Mouse (Mus musculus) limb, embryonic 11.5 days (tissue): ENCODE results near the gene Slc6a16. TPM values are rescaled to one million over a fixed set of nuclear protein-coding genes. Genes with fewer than 3 reads are reported as not detected.
A peak's percentile ranks its signal among the peaks of the same experiment; 100 is the strongest.

Experiments
- ATAC-seq: fragments of 200-750 bp; cut with Nextera tagmentation; 2 replicates; pipeline ENCODE4 v1.8.0; 2017; ENCODE audit warnings: low read depth; ENCODE audit not compliant: insufficient number of reproducible peaks, low FRiP score, low TSS enrichment
- DNase-seq: peaks from one replicate; pipeline ENCODE4 v3.0.0-alpha.2; 2015; ENCODE audit warnings: low spot score
- H3K27ac ChIP-seq: fragments of 300-500 bp; sonication (generic); replicated peaks from 2 replicates; pipeline ENCODE4 v1.5.1; 2014; ENCODE audit warnings: low read depth, mild to moderate bottlenecking, low read length
- H3K27me3 ChIP-seq: fragments of 300-500 bp; sonication (generic); 2 replicates; pipeline ENCODE4 v1.6.1; 2014; ENCODE audit warnings: mild to moderate bottlenecking, low read length, mixed read lengths; ENCODE audit not compliant: control insufficient read depth, insufficient read depth
- H3K36me3 ChIP-seq: fragments of 300-500 bp; sonication (generic); 2 replicates; pipeline ENCODE4 v1.6.1; 2014; ENCODE audit warnings: mild to moderate bottlenecking, low read length, moderate library complexity, mixed read lengths; ENCODE audit not compliant: control insufficient read depth, insufficient read depth
- H3K4me1 ChIP-seq: fragments of 300-500 bp; sonication (generic); 2 replicates; pipeline ENCODE4 v1.6.1; 2014; ENCODE audit warnings: low read length, mixed read lengths; ENCODE audit not compliant: control insufficient read depth, insufficient read depth
- H3K4me2 ChIP-seq: fragments of 300-500 bp; sonication (generic); 2 replicates; pipeline ENCODE4 v1.6.1; 2014; ENCODE audit warnings: low read depth, mild to moderate bottlenecking, moderate library complexity; ENCODE audit not compliant: severe bottlenecking
- H3K4me3 ChIP-seq: fragments of 300-500 bp; sonication (generic); 2 replicates; pipeline ENCODE4 v1.5.1; 2014; ENCODE audit warnings: low read depth, low read length
- H3K9ac ChIP-seq: fragments of 300-500 bp; sonication (generic); 2 replicates; pipeline ENCODE4 v1.6.1; 2014; ENCODE audit warnings: mild to moderate bottlenecking, low read length
- H3K9me3 ChIP-seq: fragments of 300-500 bp; sonication (generic); 2 replicates; pipeline ENCODE4 v1.6.1; 2016; ENCODE audit warnings: low read length; ENCODE audit not compliant: control insufficient read depth
- WGBS: fragments of 180-500 bp; shearing (Covaris S2); extraction: QIAGEN DNeasy Blood & Tissue Kit; methylation state at CpG from one replicate; pipeline ENCODE4 v1.1.7; 2014; 5-methylcytosine and 5-hydroxymethylcytosine counted together
- polyA plus RNA-seq: library from polyadenylated mRNA; unstranded; fragments of >200 nt; fragmentation: Nextera tagmentation; extraction: Ambion mirVana; gene quantifications from 2 replicates; pipeline ENCODE4 v1.2.1, GENCODE M21; 2014

The Slc6a16 gene
- 0.20 and 0.36 TPM in 2 replicates for polyA plus RNA-seq

DNA sequence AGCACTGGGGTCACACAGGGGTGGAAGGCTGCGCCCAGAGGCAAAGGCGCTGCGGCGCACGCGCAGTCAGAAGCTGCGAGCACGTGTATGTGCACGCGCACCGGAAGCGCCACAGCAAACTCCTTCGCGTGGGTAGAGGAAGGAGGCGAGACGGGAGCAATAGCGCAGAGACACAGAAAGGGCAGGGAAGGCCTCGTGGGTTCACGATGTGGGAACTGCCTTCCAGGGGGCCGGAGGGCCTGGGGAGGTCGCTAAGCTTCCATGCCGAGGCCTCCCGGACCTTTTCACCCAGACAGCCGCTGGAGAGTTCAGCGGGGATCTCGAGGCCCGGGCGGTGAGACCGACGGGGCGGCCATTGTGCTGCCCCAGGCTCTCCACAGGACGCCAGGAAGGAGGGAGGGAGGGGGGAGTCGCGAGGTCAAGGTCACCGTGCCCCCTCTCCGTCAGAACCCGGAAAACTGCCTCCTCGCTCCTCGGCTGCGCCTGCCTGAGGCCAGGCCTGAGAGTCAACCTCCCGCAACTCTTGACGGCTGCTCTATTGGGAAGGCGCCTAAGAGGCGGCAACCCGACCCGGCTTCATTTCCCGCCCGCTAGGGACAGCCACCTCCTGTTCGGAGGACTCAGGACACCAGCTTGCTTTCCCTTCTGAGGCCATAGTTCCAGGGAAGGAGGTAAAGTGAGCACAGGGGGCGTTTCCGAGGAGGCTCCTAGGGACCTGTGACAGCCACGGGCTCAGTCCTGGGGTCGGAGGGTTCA lies at the start of gene Slc6a16:
TSS of gene Slc6a16 (plus strand) at position 453 of the 756 bp plus-strand sequence.
- ATAC-seq: 0 out of 2 replicates have a peak, but pooled peaks have one; percentile 23

GRCm38 (mm10) chr7:45191161-45191560 lies 49.7 kb upstream of the Slc6a16 start:
- 67% methylated on average over 2 of the region's 2 CpGs for WGBS
- no peak overlapping the region for H3K4me2 ChIP-seq
- H3K27me3 ChIP-seq: peaks cover 9% of the 10 kb centered on the region
- no peaks in the 10 kb centered on the region; the same call in 1 of the 2 replicates for H3K9me3 ChIP-seq
- H3K9ac ChIP-seq: no peak overlapping the region
- no peak for ATAC-seq
- no peak overlapping the region for H3K4me3 ChIP-seq
- H3K4me1 ChIP-seq: peaks cover 18% of the 10 kb centered on the region
- DNase-seq: no peak
- no peaks in the 10 kb centered on the region for H3K36me3 ChIP-seq
- no peak overlapping the region for H3K27ac ChIP-seq

More for the DNA sequence above, at the start of gene Slc6a16:
- Histone ChIP-seq H3K4me2 (peak within 1 kb of the TSS; percentile 48), H3K9ac (peak within 1 kb of the TSS; percentile 39), H3K27me3 (peaks cover 3% of the 10 kb centered on the region; the same call in 1 of the 2 replicates), H3K4me1 (0 out of 2 replicates have a peak, but pooled peaks cover 8% of the 10 kb centered on the region), H3K36me3 (no peaks in the 10 kb centered on the region), H3K4me3 (peak within 1 kb of the TSS; percentile 19; the same call in 1 of the 2 replicates), H3K9me3 (no peaks in the 10 kb centered on the region), H3K27ac (no peak within 1 kb of the TSS)
- DNase-seq: peak; percentile 77
- 11% methylated on average over 50 of the region's 53 CpGs for WGBS

GRCm38 (mm10) chr7:45191803-45192363 lies 49.0 kb upstream of the Slc6a16 start:
- WGBS: 6% methylated on average over 8 of the region's 8 CpGs
- Histone ChIP-seq H3K27ac (0 out of 2 replicates have a peak overlapping the region, but pooled peaks have one; percentile 56), H3K4me1 (peaks cover 18% of the 10 kb centered on the region), H3K9ac (peak overlapping the region; percentile 27; the same call in 1 of the 2 replicates), H3K27me3 (peaks cover 9% of the 10 kb centered on the region), H3K9me3 (no peaks in the 10 kb centered on the region; the same call in 1 of the 2 replicates), H3K36me3 (no peaks in the 10 kb centered on the region), H3K4me2 (no peak overlapping the region), H3K4me3 (no peak overlapping the region)
- DNase-seq (peak; percentile 80), ATAC-seq (peak; percentile 77)

DNA sequence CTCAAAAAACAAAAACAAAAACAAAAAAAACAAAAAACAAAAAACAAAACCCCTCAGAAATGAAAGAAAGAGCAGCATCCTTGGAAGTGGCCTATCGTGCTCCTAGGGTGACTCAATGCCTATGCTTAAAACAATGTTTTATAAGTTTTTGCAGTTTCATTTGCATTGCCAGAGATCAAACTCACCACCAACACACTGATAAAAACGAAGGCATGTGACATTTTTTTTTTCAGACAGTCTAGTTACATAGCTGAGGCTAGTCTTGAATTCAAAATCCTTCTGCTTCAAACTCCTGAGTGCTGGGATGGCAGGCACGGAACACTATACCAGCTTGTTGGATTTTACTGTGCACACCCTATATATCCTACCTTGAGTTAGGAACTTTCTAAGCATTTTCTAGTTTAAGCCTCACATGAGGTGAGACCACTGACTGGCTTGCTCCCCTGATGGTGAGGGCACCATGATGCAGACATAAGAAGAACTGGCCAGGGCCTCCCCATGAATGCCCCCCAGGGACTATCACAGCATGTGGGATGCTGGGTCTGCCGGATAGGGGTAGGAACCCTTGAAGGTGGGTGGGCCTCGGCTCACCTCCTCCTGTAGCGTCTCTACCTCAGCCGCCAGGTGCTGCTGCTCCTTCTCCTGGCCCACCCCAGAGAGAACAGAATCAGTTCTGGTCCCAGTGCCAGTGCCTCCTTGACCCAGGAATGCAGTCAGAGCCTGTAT lies 48.1 kb upstream of the Slc6a16 start:
- no peak overlapping the region for H3K4me2 ChIP-seq
- H3K9ac ChIP-seq: peak overlapping the region; percentile 27
- peaks cover 9% of the 10 kb centered on the region for H3K27me3 ChIP-seq
- 86% methylated on average over 7 of the region's 7 CpGs for WGBS
- no peak for DNase-seq
- ATAC-seq: no peak
- peaks cover 15% of the 10 kb centered on the region for H3K4me1 ChIP-seq
- H3K9me3 ChIP-seq: no peaks in the 10 kb centered on the region; the same call in 1 of the 2 replicates
- no peaks in the 10 kb centered on the region for H3K36me3 ChIP-seq
- no peak overlapping the region for H3K27ac ChIP-seq
- H3K4me3 ChIP-seq: no peak overlapping the region

GRCm38 (mm10) chr7:45193406-45193805 lies 47.5 kb upstream of the Slc6a16 start:
- peak overlapping the region; percentile 27; the same call in 1 of the 2 replicates for H3K9ac ChIP-seq
- 64% methylated on average over 5 of the region's 5 CpGs for WGBS
- no peaks in the 10 kb centered on the region for H3K36me3 ChIP-seq
- ATAC-seq (no peak), DNase-seq (no peak)
- no peaks in the 10 kb centered on the region; the same call in 1 of the 2 replicates for H3K9me3 ChIP-seq
- H3K4me1 ChIP-seq: peaks cover 15% of the 10 kb centered on the region
- no peak overlapping the region for H3K4me2 ChIP-seq
- H3K27me3 ChIP-seq: peaks cover 9% of the 10 kb centered on the region
- H3K27ac ChIP-seq: no peak overlapping the region
- no peak overlapping the region for H3K4me3 ChIP-seq

DNA sequence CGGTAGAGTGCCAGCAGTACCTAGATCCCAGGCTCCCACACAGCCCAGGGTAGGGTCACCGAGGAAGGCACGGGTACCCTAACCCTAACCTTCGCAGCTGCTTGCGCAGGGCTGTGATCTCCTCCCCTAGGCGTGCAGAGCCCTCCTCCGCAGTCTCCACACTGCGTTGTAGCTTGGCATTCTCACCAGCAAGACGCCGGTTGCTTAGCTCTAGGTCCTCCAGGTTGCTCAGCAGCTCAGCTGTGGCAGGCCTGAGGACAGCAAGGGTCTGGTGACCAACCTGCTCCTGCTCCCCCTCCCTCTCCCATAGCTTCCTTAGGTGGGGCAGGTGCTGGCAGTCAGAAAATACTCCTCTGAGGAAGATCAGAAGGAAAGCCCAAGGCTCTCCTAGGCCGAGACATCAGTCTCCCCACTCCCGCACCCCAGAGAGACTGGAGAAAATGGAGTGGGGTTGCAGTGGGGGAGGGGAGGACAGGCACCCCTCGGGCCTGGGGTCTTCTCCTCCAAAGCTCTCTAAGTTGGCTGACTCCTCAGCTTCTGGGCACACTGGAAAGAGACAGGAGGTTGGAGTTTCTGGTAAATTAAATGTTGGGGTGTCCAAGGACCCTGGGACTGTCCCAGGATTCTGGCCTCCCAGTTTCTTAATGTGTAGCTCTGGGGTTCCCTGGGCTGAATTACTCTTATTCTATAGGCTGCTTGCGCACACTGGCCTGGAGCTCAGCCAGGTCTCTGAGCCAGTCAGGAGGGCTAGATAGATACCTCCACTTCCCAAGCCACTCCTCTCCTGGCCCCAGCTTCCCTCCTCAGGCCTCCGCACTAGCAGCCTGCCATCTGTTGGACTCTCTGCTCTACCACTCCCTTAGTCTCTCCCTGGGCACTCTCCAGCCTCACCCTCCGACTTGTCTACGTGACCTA lies 46.8 kb upstream of the Slc6a16 start:
- DNase-seq: no peak
- peaks cover 9% of the 10 kb centered on the region for H3K27me3 ChIP-seq
- H3K9ac ChIP-seq: no peak overlapping the region
- H3K9me3 ChIP-seq: no peaks in the 10 kb centered on the region; the same call in 1 of the 2 replicates
- no peak overlapping the region for H3K4me2 ChIP-seq
- no peak overlapping the region for H3K4me3 ChIP-seq
- no peak overlapping the region for H3K27ac ChIP-seq
- whole genome bisulfite sequencing: 71% methylated on average over 17 of the region's 17 CpGs
- H3K36me3 ChIP-seq: no peaks in the 10 kb centered on the region
- H3K4me1 ChIP-seq: peaks cover 15% of the 10 kb centered on the region
- ATAC-seq: no peak

DNA sequence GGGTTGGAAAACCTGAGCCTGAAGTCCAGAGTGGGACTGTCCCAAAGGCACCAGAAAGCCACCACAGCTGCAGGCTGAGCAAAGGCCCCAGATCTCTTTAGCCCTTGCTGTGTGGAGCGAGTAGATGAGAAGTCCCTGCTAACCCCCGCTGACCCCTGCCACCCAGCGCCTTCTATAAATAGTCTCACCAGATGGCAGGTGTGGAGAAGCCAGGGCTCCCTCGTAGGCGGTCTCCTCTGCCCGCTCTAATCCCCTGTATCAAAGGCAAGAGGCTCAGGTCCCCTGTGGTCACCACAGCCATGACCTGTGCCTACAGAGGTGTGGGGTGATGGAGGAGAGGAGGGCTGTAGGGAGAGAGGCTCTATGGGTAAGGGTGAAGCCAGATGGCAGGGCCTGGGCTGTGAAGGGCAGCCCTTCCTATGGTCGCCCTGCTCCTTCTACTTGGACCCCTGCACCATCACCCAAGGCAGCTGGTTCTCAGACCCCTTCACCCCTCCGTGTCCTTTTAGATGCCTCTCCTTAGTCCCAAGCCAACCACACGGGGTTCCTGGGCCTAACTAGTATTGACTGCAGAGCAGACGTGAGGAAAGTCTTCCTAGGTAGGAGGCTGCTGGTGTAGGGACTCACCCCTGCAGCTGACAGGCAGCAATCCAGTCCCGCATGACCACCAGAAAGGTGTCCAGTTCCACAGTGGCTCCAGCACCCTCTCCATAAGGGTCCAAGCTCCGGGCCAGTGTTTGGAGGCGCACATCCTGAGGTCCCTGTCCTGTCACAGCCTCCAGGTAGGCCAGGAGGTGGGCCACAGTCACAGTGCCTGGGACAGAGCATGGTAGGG lies 45.3 kb upstream of the Slc6a16 start:
- Histone ChIP-seq H3K4me3 (no peak overlapping the region), H3K4me1 (peaks cover 15% of the 10 kb centered on the region), H3K36me3 (no peaks in the 10 kb centered on the region), H3K27me3 (no peaks in the 10 kb centered on the region), H3K9ac (no peak overlapping the region), H3K4me2 (no peak overlapping the region), H3K9me3 (no peaks in the 10 kb centered on the region; the same call in 1 of the 2 replicates), H3K27ac (no peak overlapping the region)
- 48% methylated on average over 13 of the region's 13 CpGs for WGBS
- DNase-seq: no peak
- ATAC-seq: no peak
